Mouse (Mus musculus) CH12.LX (cell line): ENCODE results near the gene Lnpk. TPM values are rescaled to one million over a fixed set of nuclear protein-coding genes. Genes with fewer than 3 reads are reported as not detected.

Experiments
- DNase-seq: peaks from one replicate; pipeline ENCODE4 v3.0.0-alpha.2; 2013; ENCODE audit errors: extremely low read depth
- H3K27ac ChIP-seq: 2 replicates; pipeline ENCODE4 v1.5.1; 2012; ENCODE audit warnings: low read depth, mild to moderate bottlenecking, control low read depth, moderate library complexity; ENCODE audit not compliant: insufficient read depth
- H3K27me3 ChIP-seq: replicated peaks from 2 replicates; pipeline ENCODE3; 2012; ENCODE audit warnings: inconsistent platforms
- H3K36me3 ChIP-seq, 2 experiments: replicated peaks in 1 of 2; 2 replicates each; pipeline versions ENCODE3 to v1.6.1; 2012; ENCODE audit warnings: inconsistent platforms in 1 of 2, low read length in 1 of 2, mild to moderate bottlenecking in 1 of 2, mixed read lengths in 1 of 2, moderate library complexity in 1 of 2; ENCODE audit not compliant: control insufficient read depth in 1 of 2, insufficient read depth in 1 of 2
- H3K4me1 ChIP-seq, 2 experiments: 2 replicates each; pipeline ENCODE4 v1.6.1; 2012; ENCODE audit warnings: inconsistent platforms in 1 of 2, moderate library complexity in 1 of 2; ENCODE audit not compliant: insufficient read depth in 2 of 2, control insufficient read depth in 1 of 2
- H3K4me2 ChIP-seq: 2 replicates; pipeline ENCODE4 v1.6.1; 2012; ENCODE audit warnings: low read depth, mild to moderate bottlenecking, control low read depth; ENCODE audit not compliant: poor library complexity, insufficient read depth, severe bottlenecking
- H3K4me3 ChIP-seq, 3 experiments: fragments of 150-350 bp in 1 of 3; sonication (generic) in 1 of 3; replicated peaks in 1 of 3; 2 replicates each; pipeline versions ENCODE3 to v1.5.1; 2011 to 2012; ENCODE audit warnings: low read depth in 2 of 3, low read length in 2 of 3, mild to moderate bottlenecking in 2 of 3, moderate library complexity in 2 of 3, control low read depth in 1 of 3, improper control_type of control experiment in 1 of 3, inconsistent platforms in 1 of 3, mixed read lengths in 1 of 3; ENCODE audit not compliant: poor library complexity in 1 of 3
- H3K79me2 ChIP-seq: replicated peaks from 2 replicates; pipeline ENCODE4 v1.6.1; 2012; ENCODE audit warnings: mild to moderate bottlenecking, moderate library complexity; ENCODE audit not compliant: control insufficient read depth, poor library complexity, insufficient read depth, severe bottlenecking; ENCODE audit errors: extremely low read depth
- H3K9ac ChIP-seq: 2 replicates; pipeline ENCODE4 v1.6.1; 2012; ENCODE audit warnings: low read depth, mild to moderate bottlenecking, control low read depth, moderate library complexity; ENCODE audit not compliant: insufficient read depth
- H3K9me3 ChIP-seq: replicated peaks from 2 replicates; pipeline ENCODE3; 2012; ENCODE audit warnings: low read length, inconsistent platforms, mixed read lengths
- BHLHE40 ChIP-seq: IDR thresholded peaks from 2 replicates; pipeline ENCODE4 v1.6.1; 2011; ENCODE audit warnings: mild to moderate bottlenecking, low read depth, low read length, improper control_type of control experiment
- CHD2 ChIP-seq: IDR thresholded peaks from 2 replicates; pipeline ENCODE4 v1.6.1; 2011; ENCODE audit warnings: low read length, improper control_type of control experiment
- CTCF ChIP-seq, 2 experiments: IDR thresholded peaks in 1 of 2; conservative IDR thresholded peaks in 1 of 2; 2 replicates each; pipeline ENCODE4 v1.5.1; 2011 to 2012; ENCODE audit warnings: low read depth in 2 of 2, low read length in 2 of 2, improper control_type of control experiment in 1 of 2, inconsistent platforms in 1 of 2, mild to moderate bottlenecking in 1 of 2, moderate library complexity in 1 of 2
- E2F4 ChIP-seq: IDR thresholded peaks from 2 replicates; pipeline ENCODE4 v1.6.1; 2011; ENCODE audit warnings: low read depth, low read length, improper control_type of control experiment; ENCODE audit not compliant: insufficient replicate concordance
- ELF1 ChIP-seq: IDR thresholded peaks from 2 replicates; pipeline ENCODE4 v1.6.1; 2014; ENCODE audit warnings: low read depth, mild to moderate bottlenecking, inconsistent platforms, low read length, improper control_type of control experiment
- EP300 ChIP-seq: IDR thresholded peaks from 2 replicates; pipeline ENCODE4 v1.6.1; 2011; ENCODE audit warnings: low read length, improper control_type of control experiment
- ETS1 ChIP-seq: conservative IDR thresholded peaks from 2 replicates; pipeline ENCODE4 v1.6.1; 2012; ENCODE audit warnings: low read depth, mild to moderate bottlenecking, inconsistent platforms, low read length, improper control_type of control experiment, moderate library complexity
- MAX ChIP-seq: IDR thresholded peaks from 2 replicates; pipeline ENCODE4 v1.6.1; 2011; ENCODE audit warnings: low read length, improper control_type of control experiment
- MAZ ChIP-seq: IDR thresholded peaks from 2 replicates; pipeline ENCODE4 v1.6.1; 2012; ENCODE audit warnings: low read depth, mild to moderate bottlenecking, inconsistent platforms, low read length, improper control_type of control experiment, moderate library complexity
- MEF2A ChIP-seq: IDR thresholded peaks from 2 replicates; pipeline ENCODE4 v1.6.1; 2014; ENCODE audit warnings: low read depth, mild to moderate bottlenecking, inconsistent platforms, low read length, improper control_type of control experiment, borderline replicate concordance
- MYC ChIP-seq: IDR thresholded peaks from 2 replicates; pipeline ENCODE4 v1.6.1; 2011; ENCODE audit warnings: low read depth, mild to moderate bottlenecking, improper control_type of control experiment, low read length
- NELFE ChIP-seq: IDR thresholded peaks from 2 replicates; pipeline ENCODE4 v1.6.1; 2011; ENCODE audit warnings: low read depth, low read length, improper control_type of control experiment
- NRF1 ChIP-seq: IDR thresholded peaks from 2 replicates; pipeline ENCODE4 v1.6.1; 2014; ENCODE audit warnings: low read depth, mild to moderate bottlenecking, inconsistent platforms, low read length, improper control_type of control experiment, moderate library complexity
- PAX5 ChIP-seq: IDR thresholded peaks from 2 replicates; pipeline ENCODE4 v1.6.1; 2012; ENCODE audit warnings: low read length, inconsistent platforms, mixed read lengths
- POLR2A ChIP-seq: IDR thresholded peaks from 2 replicates; pipeline ENCODE4 v1.6.1; 2011; ENCODE audit warnings: low read depth, mild to moderate bottlenecking, improper control_type of control experiment, low read length
- POLR2AphosphoS2 ChIP-seq: IDR thresholded peaks from 2 replicates; pipeline ENCODE4 v1.6.1; 2011; ENCODE audit warnings: low read depth, low read length, improper control_type of control experiment
- RAD21 ChIP-seq: IDR thresholded peaks from 2 replicates; pipeline ENCODE4 v1.6.1; 2011; ENCODE audit warnings: low read depth, mild to moderate bottlenecking, low read length, improper control_type of control experiment, moderate library complexity
- RCOR1 ChIP-seq: conservative IDR thresholded peaks from 2 replicates; pipeline ENCODE4 v1.6.1; 2012; ENCODE audit warnings: low read depth, mild to moderate bottlenecking, inconsistent platforms, low read length, improper control_type of control experiment
- SIN3A ChIP-seq: IDR thresholded peaks from 2 replicates; pipeline ENCODE4 v1.6.1; 2012; ENCODE audit warnings: low read length, improper control_type of control experiment, inconsistent platforms
- SMC3 ChIP-seq: IDR thresholded peaks from 2 replicates; pipeline ENCODE4 v1.6.1; 2011; ENCODE audit warnings: low read depth, low read length, improper control_type of control experiment
- TBP ChIP-seq: conservative IDR thresholded peaks from 2 replicates; pipeline ENCODE4 v1.6.1; 2011; ENCODE audit warnings: low read depth, low read length, improper control_type of control experiment
- UBTF ChIP-seq: IDR thresholded peaks from 2 replicates; pipeline ENCODE4 v1.6.1; 2012; ENCODE audit warnings: low read depth, mild to moderate bottlenecking, inconsistent platforms, low read length, improper control_type of control experiment, moderate library complexity
- USF1 ChIP-seq: IDR thresholded peaks from 2 replicates; pipeline ENCODE4 v1.6.1; 2014; ENCODE audit warnings: low read depth, mild to moderate bottlenecking, inconsistent platforms, low read length, improper control_type of control experiment
- ZKSCAN1 ChIP-seq: IDR thresholded peaks from 2 replicates; pipeline ENCODE4 v1.6.1; 2012; ENCODE audit warnings: low read depth, inconsistent platforms, low read length, improper control_type of control experiment, borderline replicate concordance
- ZMIZ1 ChIP-seq: IDR thresholded peaks from 2 replicates; pipeline ENCODE4 v1.6.1; 2012; ENCODE audit warnings: low read depth, mild to moderate bottlenecking, inconsistent platforms, low read length, improper control_type of control experiment
- ZNF384 ChIP-seq: IDR thresholded peaks from 2 replicates; pipeline ENCODE4 v1.6.1; 2012; ENCODE audit warnings: low read depth, low read length, improper control_type of control experiment, inconsistent platforms
- dilution Hi-C: fragments of 300-500 bp; cut with MboI; formaldehyde crosslinking; loops from 2 replicates; pipeline ENCODE4 v1.14.3; 2020; ENCODE audit warnings: low sequenced_read_pairs; ENCODE audit not compliant: extremely low pct_unique_long_range_greater_than_20kb, extremely low pct_ligation_motif_present
- in situ Hi-C: fragments of 300-500 bp; cut with MboI; formaldehyde crosslinking; loops from 3 replicates; pipeline ENCODE4 v1.14.3; 2019; ENCODE audit warnings: low sequenced_read_pairs, low pct_ligation_motif_present, low pct_unique_long_range_greater_than_20kb, mixed read lengths
- polyA plus RNA-seq: library from polyadenylated mRNA; unstranded; fragments of >175 nt; gene quantifications from 2 replicates; pipeline ENCODE4 v1.2.1, GENCODE M21; 2012; ENCODE audit warnings: low read depth; ENCODE audit not compliant: insufficient read length
- total RNA-seq, 2 experiments: library from RNA; depleted of rRNA; stranded (reverse); fragments of 300-350 nt in 1 of 2; fragments of >200 nt in 1 of 2; gene quantifications; 2 replicates each; pipeline ENCODE4 v1.2.3; 2012 to 2014

Gene Lnpk
- total and polyA plus RNA-seq, 3 experiments, result 21.1 to 51.7 (median 37.1) TPM

GRCm38 (mm10) chr2:74597169-74597568, 17.9 kb upstream of the Lnpk start:
- no peak for DNase-seq
- Histone ChIP-seq H3K27me3 (no peaks in the 10 kb centered on the region), H3K4me1 (peaks cover 0 to 6% of the 10 kb centered on the region in 2 experiments; a peak in 1 of 4 replicates), H3K4me3 (no peak overlapping the region), H3K36me3 (no peaks in the 10 kb centered on the region), H3K4me2 (peak overlapping the region; percentile 78; the same call in 1 of the 2 replicates), H3K9me3 (no peaks in the 10 kb centered on the region), H3K79me2 (no peaks in the 10 kb centered on the region), H3K9ac (no peak overlapping the region; the same call in 1 of the 2 replicates), H3K27ac (no peak overlapping the region)
- no peak for TF ChIP-seq MAX
- TF ChIP-seq MEF2A, result no peak
- no peak for TF ChIP-seq ZMIZ1
- TF ChIP-seq ETS1, result no peak
- TF ChIP-seq CTCF (conservative IDR thresholded peaks at IDR 0.05 in 1 of 2, IDR thresholded peaks at IDR 0.05 in 1 of 2; ENCODE audit: low read depth in 2 of 2, low read length in 2 of 2), result no peak
- TF ChIP-seq RAD21, result no peak
- no peak for TF ChIP-seq RCOR1
- no peak for TF ChIP-seq ZKSCAN1
- TF ChIP-seq MYC, result no peak
- no peak for TF ChIP-seq ELF1
- no peak for TF ChIP-seq E2F4
- TF ChIP-seq MAZ, result no peak
- no peak for TF ChIP-seq EP300
- TF ChIP-seq POLR2AphosphoS2, result no peak
- TF ChIP-seq NELFE, result no peak
- TF ChIP-seq PAX5, result no peak
- no peak for TF ChIP-seq ZNF384
- no peak for TF ChIP-seq TBP
- no peak for TF ChIP-seq BHLHE40
- in situ Hi-C loops (no loop called here), dilution Hi-C loops (no loop called here)

DNA sequence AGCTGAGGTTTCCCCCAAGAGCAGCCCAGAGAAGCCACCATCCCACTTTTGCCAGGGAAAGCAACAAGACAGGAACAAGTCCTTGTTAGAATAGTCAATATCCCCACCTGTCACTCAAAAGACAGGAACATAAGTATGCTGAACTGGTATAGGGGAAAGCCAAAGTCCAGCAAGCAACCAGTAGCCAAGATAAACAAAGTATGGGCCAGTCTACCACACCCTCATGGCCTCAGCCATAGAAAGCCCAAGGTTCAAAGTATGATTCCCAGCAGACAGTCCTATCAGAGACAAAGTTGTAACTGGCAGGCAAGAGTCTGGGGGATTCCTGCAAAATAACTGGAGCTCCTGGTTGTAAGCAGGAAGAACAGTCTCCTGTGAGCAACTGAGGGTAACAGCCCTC, 16.9 kb upstream of the Lnpk start:
- Histone ChIP-seq H3K4me2 (no peak overlapping the region), H3K27me3 (no peaks in the 10 kb centered on the region), H3K36me3 (no peaks in the 10 kb centered on the region), H3K9me3 (no peaks in the 10 kb centered on the region), H3K4me1 (peaks cover 0 to 6% of the 10 kb centered on the region in 2 experiments; a peak in 1 of 4 replicates)
- dilution Hi-C loops, result no loop called here
- TF ChIP-seq SIN3A, result no peak
- TF ChIP-seq POLR2A, result no peak
- TF ChIP-seq SMC3, result no peak
- no peak for TF ChIP-seq UBTF
- TF ChIP-seq E2F4, result no peak
- TF ChIP-seq ETS1, result no peak
- no peak for TF ChIP-seq CTCF (conservative IDR thresholded peaks at IDR 0.05 in 1 of 2, IDR thresholded peaks at IDR 0.05 in 1 of 2; ENCODE audit: low read depth in 2 of 2, low read length in 2 of 2)
- no peak for TF ChIP-seq BHLHE40
- TF ChIP-seq NRF1, result no peak
- TF ChIP-seq CHD2, result no peak
- TF ChIP-seq USF1, result no peak
- TF ChIP-seq, all 38 proteins: peak for 0
- no peak overlapping the region for H3K27ac ChIP-seq
- H3K4me3 ChIP-seq, result no peak overlapping the region
- H3K79me2 ChIP-seq, result no peaks in the 10 kb centered on the region
- in situ Hi-C loops, result no loop called here
- no peak overlapping the region for H3K9ac ChIP-seq
- no peak for DNase-seq
